Mouse (Mus musculus): Measurements from ENCODE around the gene Dnajc12.

DNA sequence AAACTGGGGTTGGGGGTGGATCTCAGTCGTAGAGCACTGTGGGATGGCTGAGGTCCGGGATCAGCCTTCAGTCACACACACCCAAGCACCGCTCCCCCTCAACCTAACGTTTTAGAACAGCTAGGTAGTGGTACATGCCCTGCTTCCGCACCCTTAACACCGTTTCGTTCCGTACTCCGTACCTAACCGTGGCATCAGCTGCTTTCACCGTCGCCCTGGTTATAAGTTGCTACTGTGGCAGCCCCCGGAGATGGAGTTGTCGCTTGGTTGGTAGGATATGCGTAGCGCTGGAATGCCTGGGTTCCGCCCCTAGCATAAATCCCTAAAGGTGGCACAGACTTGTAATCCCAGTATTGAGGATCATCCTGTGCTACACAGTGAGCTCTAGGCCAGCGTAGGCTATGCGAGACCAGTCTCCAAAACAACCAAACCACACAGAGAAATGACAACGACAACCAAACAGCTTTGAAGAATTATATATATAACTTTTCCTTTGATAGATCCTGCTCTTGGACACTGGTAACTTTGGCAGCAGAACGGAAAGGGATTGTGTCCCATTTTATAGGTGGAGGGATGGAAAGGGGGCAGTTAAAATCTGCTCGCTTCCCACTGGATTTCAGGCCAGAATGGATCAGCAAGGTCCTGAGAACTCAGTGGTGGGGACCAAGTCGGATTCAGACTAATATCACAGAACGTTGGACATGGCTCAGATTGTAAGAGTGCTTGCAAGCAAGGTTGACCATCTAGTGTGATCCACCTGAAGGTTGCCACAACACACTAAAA is 554 bp upstream of the Dnajc12 start, which contains the start of gene Sirt1:
- TF ChIP-seq POLR2A (IDR thresholded peaks at IDR 0.05; ENCODE audit: borderline replicate concordance, control insufficient read depth, low read depth, low read length), result no peak
- no peak for TF ChIP-seq CTCF (IDR thresholded peaks at IDR 0.05; ENCODE audit: control insufficient read depth, insufficient read depth, low read length)
